Mouse (Mus musculus) cerebellum, adult 2 months (tissue): ENCODE measurements around the gene Xpnpep3. TPM values are rescaled to one million over a fixed set of nuclear protein-coding genes. Genes with fewer than 3 reads are reported as not detected.

ENCODE experiments used
- DNase-seq, 2 experiments: peaks; one replicate each; pipeline ENCODE4 v3.0.0; 2021
- H3K27ac ChIP-seq: fragments of 200-500 bp; 2 replicates; pipeline ENCODE4 v1.5.1; 2012; ENCODE audit warnings: low read length, control low read depth, inconsistent platforms; ENCODE audit not compliant: insufficient read depth
- H3K27me3 ChIP-seq: fragments of 200-500 bp; 2 replicates; pipeline ENCODE4 v1.6.1; 2012; ENCODE audit warnings: inconsistent platforms, mild to moderate bottlenecking, low read length, moderate library complexity; ENCODE audit not compliant: control insufficient read depth, insufficient read depth
- H3K4me1 ChIP-seq: fragments of 200-500 bp; 2 replicates; pipeline ENCODE4 v1.6.1; 2011; ENCODE audit warnings: low read length; ENCODE audit not compliant: control insufficient read depth, insufficient read depth
- H3K4me3 ChIP-seq: fragments of 200-500 bp; replicated peaks from 2 replicates; pipeline ENCODE3; 2011; ENCODE audit warnings: mild to moderate bottlenecking, low read depth, low read length, control low read depth; ENCODE audit not compliant: insufficient read depth
- CTCF ChIP-seq: fragments of 200-500 bp; IDR thresholded peaks from 2 replicates; pipeline ENCODE4 v1.5.1; 2011; ENCODE audit warnings: low read depth, mild to moderate bottlenecking, control low read depth, low read length, moderate library complexity, borderline replicate concordance; ENCODE audit not compliant: insufficient read depth
- POLR2A ChIP-seq: fragments of 200-500 bp; IDR thresholded peaks from 2 replicates; pipeline ENCODE4 v1.6.1; 2011; ENCODE audit warnings: low read length, control low read depth, borderline replicate concordance; ENCODE audit not compliant: insufficient read depth
- WGBS: fragments of 180-500 bp; shearing (Covaris S2); methylation state at CpG from one replicate; pipeline ENCODE4 v1.1.7; 2018; 5-methylcytosine and 5-hydroxymethylcytosine counted together
- polyA plus RNA-seq: library from polyadenylated mRNA; depleted of rRNA; stranded (reverse); fragments of >200 nt; gene quantifications from 2 replicates; pipeline ENCODE4 v1.2.3, GENCODE M21; 2012

Xpnpep3 gene
- polyA plus RNA-seq, 1 experiment, result 7.3 TPM

GRCm38 (mm10) chr15:81431195-81431594, 31.3 kb downstream of the Xpnpep3 start:
- Histone ChIP-seq H3K27ac (no peak overlapping the region), H3K4me1 (no peaks in the 10 kb centered on the region), H3K4me3 (no peak overlapping the region), H3K27me3 (no peaks in the 10 kb centered on the region)
- DNase-seq, result no peak
- TF ChIP-seq POLR2A, result no peak
- TF ChIP-seq CTCF, result no peak
- 91% methylated on average over 1 of the region's 1 CpGs for WGBS

- H3K4me1 ChIP-seq, result no peaks in the 10 kb centered on the region
- TF ChIP-seq CTCF (no peak), POLR2A (no peak)
- no peak for DNase-seq
- no peaks in the 10 kb centered on the region for H3K27me3 ChIP-seq
- no peak overlapping the region for H3K4me3 ChIP-seq
- 100% methylated on average over 1 of the region's 1 CpGs for WGBS
- H3K27ac ChIP-seq, result no peak overlapping the region
These were observed 38.4 kb downstream of the Xpnpep3 start for GRCm38 (mm10) chr15:81438345-81438744.

GRCm38 (mm10) chr15:81439236-81439635, 39.3 kb downstream of the Xpnpep3 start:
- no peak overlapping the region for H3K27ac ChIP-seq
- no peak for TF ChIP-seq CTCF
- no peak for DNase-seq
- H3K4me3 ChIP-seq, result no peak overlapping the region
- no peaks in the 10 kb centered on the region for H3K27me3 ChIP-seq
- H3K4me1 ChIP-seq, result no peaks in the 10 kb centered on the region

DNA sequence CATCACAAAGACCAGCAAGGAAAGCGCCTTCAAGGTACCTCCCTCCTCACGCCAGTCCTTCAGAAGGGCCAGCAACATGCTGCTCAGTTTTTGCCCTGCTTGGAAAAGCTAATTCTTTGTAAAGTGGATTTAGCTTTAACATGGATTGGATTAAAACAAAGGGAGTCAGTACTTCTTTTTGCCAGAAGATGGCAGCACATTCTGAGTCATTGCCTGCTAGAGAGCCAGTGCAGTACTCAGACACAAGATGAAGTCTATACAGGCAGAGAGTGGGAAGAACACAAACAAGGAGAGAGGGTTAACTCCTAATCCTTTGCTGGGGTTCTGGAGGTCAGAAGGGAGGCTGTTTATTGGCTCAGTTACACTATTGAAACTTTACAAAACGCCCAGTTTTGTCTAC, 48.5 kb downstream of the Xpnpep3 start:
- 48% methylated on average over 3 of the region's 3 CpGs for WGBS
- DNase-seq, result peak; percentile 32 to 65
- Histone ChIP-seq H3K4me1 (no peaks in the 10 kb centered on the region), H3K4me3 (no peak overlapping the region), H3K27me3 (no peaks in the 10 kb centered on the region), H3K27ac (no peak overlapping the region)
- TF ChIP-seq CTCF, result peak; percentile 46; the same call in 1 of the 2 replicates
- no peak for TF ChIP-seq POLR2A

DNA sequence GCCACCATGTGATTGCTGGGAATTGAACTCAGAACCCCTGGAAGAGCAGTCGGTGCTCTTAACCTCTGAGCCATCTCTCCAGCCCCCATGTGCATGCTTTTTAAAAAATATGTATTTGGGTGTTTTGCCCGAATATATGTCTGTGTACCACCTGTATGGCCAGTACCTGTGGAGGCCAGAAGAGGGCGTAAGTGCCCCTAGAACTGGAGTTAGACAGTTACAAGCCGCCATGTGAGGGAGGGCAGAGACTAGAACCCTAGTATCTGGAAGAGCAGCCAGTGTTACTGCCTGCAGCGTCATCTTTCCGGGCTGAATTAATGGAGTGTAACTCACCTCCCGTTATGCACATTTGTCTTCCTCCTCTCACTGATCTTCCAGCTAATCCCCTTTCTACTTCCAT, 61.6 kb downstream of the Xpnpep3 start:
- Histone ChIP-seq H3K27ac (no peak overlapping the region), H3K27me3 (no peaks in the 10 kb centered on the region), H3K4me1 (no peaks in the 10 kb centered on the region), H3K4me3 (no peak overlapping the region)
- WGBS, result 82% methylated on average over 7 of the region's 7 CpGs
- no peak for DNase-seq
- TF ChIP-seq CTCF (no peak), POLR2A (no peak)

- no peak for TF ChIP-seq CTCF
- no peak for TF ChIP-seq POLR2A
- 73% methylated on average over 12 of the region's 12 CpGs for WGBS
- Histone ChIP-seq H3K4me1 (no peaks in the 10 kb centered on the region; the same call in 1 of the 2 replicates), H3K27ac (peak overlapping the region; percentile 82; the same call in 1 of the 2 replicates), H3K27me3 (no peaks in the 10 kb centered on the region), H3K4me3 (peak overlapping the region; percentile 94)
- peak in 1 of 2 experiments; percentile 9 for DNase-seq
These were observed 65.2 kb downstream of the Xpnpep3 start for GRCm38 (mm10) chr15:81465016-81465660.

DNA sequence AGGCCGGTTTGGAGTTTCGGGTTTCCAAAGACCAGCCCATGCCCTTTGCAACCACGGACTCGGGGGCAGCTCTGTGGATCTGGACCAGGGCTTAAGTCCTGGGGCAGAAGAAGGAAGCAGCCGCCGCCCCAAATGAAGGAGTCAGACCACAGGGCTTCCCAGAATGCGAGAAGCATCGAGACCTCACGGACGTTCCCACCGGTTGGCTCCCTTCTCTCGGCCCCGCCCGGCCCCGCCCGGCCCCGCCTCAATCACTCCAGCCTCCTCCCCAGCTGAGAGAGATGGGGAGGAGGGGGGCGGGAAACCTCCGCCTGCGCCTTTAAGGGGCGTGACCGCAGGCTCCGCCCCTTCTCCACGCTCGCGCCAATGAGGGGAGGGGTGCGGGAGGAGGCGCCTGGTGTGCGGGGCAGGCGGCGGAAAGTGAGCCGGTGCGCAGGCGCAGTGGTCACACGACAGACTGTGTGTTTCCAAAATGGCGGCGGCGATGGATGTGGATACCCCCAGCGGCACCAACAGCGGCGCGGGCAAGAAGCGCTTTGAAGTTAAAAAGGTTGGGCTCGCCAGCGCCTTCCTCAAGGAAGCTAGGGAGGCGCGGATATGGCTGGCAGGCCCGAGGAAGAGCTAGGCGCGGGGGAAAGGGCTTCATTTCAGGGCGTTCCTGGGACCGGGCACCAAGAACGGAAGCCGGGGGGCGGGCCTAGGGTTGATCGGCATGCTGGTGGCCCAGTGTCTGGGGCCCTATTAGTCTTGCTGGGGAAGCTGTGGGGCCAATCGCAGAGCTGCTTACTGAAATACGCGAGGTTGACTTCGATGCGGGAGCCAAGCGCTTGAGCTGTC, 66.2 kb downstream of the Xpnpep3 start, which contains the start of gene Rbx1:
Rbx1 (plus strand) TSS at position 396 of the 837 bp plus-strand sequence.
- TF ChIP-seq CTCF, result no peak
- peak; percentile 68; the same call in 1 of the 2 replicates for TF ChIP-seq POLR2A
- Histone ChIP-seq H3K4me1 (no peaks in the 10 kb centered on the region; the same call in 1 of the 2 replicates), H3K27ac (peak within 1 kb of the TSS; percentile 85), H3K27me3 (no peaks in the 10 kb centered on the region), H3K4me3 (peak within 1 kb of the TSS; percentile 94)
- DNase-seq, result peak; percentile 99 to 100
- under 1% methylated on average over 61 of the region's 62 CpGs for WGBS

- Histone ChIP-seq H3K4me3 (peak overlapping the region; percentile 84), H3K27me3 (no peaks in the 10 kb centered on the region), H3K27ac (no peak overlapping the region), H3K4me1 (no peaks in the 10 kb centered on the region; the same call in 1 of the 2 replicates)
- 0% methylated on average over 15 of the region's 15 CpGs for WGBS
- no peak for DNase-seq
- TF ChIP-seq POLR2A (no peak), CTCF (no peak)
These were observed 66.8 kb downstream of the Xpnpep3 start for GRCm38 (mm10) chr15:81466738-81467113.
